Mouse (Mus musculus): Measurements from ENCODE around the gene Itsn1. TPM values are rescaled to one million over a fixed set of nuclear protein-coding genes. Genes with fewer than 3 reads are reported as not detected.

Gene Itsn1
- polyA plus RNA-seq, 1 experiment, result 406 TPM

GRCm38 (mm10) chr16:91883636-91884035 is 154.6 kb downstream of the Itsn1 start:
- TF ChIP-seq CTCF (IDR thresholded peaks at IDR 0.05; ENCODE audit: insufficient read depth, low read depth, low read length), result no peak
- no peak for TF ChIP-seq POLR2A (IDR thresholded peaks at IDR 0.05; ENCODE audit: insufficient read depth, low read depth, low read length)
- WGBS, result 87% methylated on average over 2 of the region's 2 CpGs

GRCm38 (mm10) chr16:91884196-91884595 is 155.1 kb downstream of the Itsn1 start:
- H3K4me1 ChIP-seq (ENCODE audit: control insufficient read depth, insufficient read depth, low read length), result peaks cover 15% of the 10 kb centered on the region
- H3K27ac ChIP-seq (ENCODE audit: insufficient read depth, low read depth, low read length), result no peak overlapping the region
- 73% methylated on average over 5 of the region's 5 CpGs for WGBS
- H3K4me3 ChIP-seq (ENCODE audit: insufficient read depth, low read depth, low read length), result no peak overlapping the region
- no peak for TF ChIP-seq POLR2A (IDR thresholded peaks at IDR 0.05; ENCODE audit: insufficient read depth, low read depth, low read length)
- peak; percentile 65 for TF ChIP-seq CTCF (IDR thresholded peaks at IDR 0.05; ENCODE audit: insufficient read depth, low read depth, low read length)

More at GRCm38 (mm10) chr16:91883636-91884035, 154.6 kb downstream of the Itsn1 start:
- H3K4me3 ChIP-seq (ENCODE audit: insufficient read depth, low read depth, low read length), result no peak overlapping the region
- H3K27ac ChIP-seq (ENCODE audit: insufficient read depth, low read depth, low read length), result no peak overlapping the region
- peaks cover 15% of the 10 kb centered on the region for H3K4me1 ChIP-seq (ENCODE audit: control insufficient read depth, insufficient read depth, low read length)

GRCm38 (mm10) chr16:91885389-91886122 is 156.5 kb downstream of the Itsn1 start:
- Histone ChIP-seq H3K4me1 (ENCODE audit: control insufficient read depth, insufficient read depth, low read length) (peaks cover 19% of the 10 kb centered on the region), H3K27ac (ENCODE audit: insufficient read depth, low read depth, low read length) (peak overlapping the region; percentile 10; the same call in 1 of the 2 replicates), H3K4me3 (ENCODE audit: insufficient read depth, low read depth, low read length) (no peak overlapping the region)
- no peak for TF ChIP-seq CTCF (IDR thresholded peaks at IDR 0.05; ENCODE audit: insufficient read depth, low read depth, low read length)
- TF ChIP-seq POLR2A (IDR thresholded peaks at IDR 0.05; ENCODE audit: insufficient read depth, low read depth, low read length), result no peak
- 15% methylated on average over 19 of the region's 19 CpGs for WGBS

DNA sequence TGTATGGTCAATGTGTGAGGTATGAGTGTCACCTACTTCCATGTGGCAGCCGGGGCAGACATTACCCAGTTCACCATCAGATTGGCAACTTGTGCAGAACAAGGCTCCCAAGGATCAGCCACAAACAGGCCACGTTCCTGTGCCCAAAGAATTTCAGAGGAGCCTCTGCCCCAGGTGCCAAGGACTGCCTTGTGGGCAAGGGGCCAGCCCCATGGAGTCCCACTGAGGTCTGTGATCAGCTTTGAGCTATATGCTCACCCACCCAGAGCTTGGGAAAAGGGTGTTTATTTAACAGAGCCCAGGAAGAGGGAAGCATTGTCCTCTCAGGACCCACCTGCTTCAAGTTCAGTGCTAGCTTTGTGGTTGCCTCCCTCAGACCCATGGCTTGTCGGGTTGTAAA is 159.3 kb downstream of the Itsn1 start:
- Histone ChIP-seq H3K27ac (ENCODE audit: insufficient read depth, low read depth, low read length) (no peak overlapping the region), H3K4me1 (ENCODE audit: control insufficient read depth, insufficient read depth, low read length) (peaks cover 14% of the 10 kb centered on the region), H3K4me3 (ENCODE audit: insufficient read depth, low read depth, low read length) (no peak overlapping the region)
- TF ChIP-seq CTCF (IDR thresholded peaks at IDR 0.05; ENCODE audit: insufficient read depth, low read depth, low read length) (no peak), POLR2A (IDR thresholded peaks at IDR 0.05; ENCODE audit: insufficient read depth, low read depth, low read length) (no peak)
- WGBS, result 85% methylated on average over 3 of the region's 3 CpGs

DNA sequence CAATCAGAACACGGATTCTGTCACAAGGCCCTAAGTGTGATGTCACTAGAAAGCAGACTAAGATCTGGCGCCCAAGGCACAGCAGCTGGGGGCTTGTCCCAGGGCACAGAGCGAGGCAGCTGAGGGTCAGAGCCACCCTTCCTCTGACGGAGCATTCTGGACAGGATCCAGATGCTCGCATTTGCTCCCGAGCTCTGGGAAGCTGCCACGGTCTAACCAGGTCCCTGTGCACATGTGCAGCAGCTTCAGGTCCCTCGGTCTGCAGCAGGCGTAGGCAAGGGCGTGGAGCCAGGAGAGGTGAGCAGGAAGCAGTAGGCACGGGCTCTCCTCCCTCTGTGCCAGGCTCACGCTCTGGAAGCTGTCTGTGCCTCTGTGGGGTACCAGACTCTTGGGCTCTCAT is 160.8 kb downstream of the Itsn1 start:
- Histone ChIP-seq H3K27ac (ENCODE audit: insufficient read depth, low read depth, low read length) (no peak overlapping the region), H3K4me1 (ENCODE audit: control insufficient read depth, insufficient read depth, low read length) (peaks cover 13% of the 10 kb centered on the region), H3K4me3 (ENCODE audit: insufficient read depth, low read depth, low read length) (no peak overlapping the region)
- 48% methylated on average over 12 of the region's 12 CpGs for WGBS
- TF ChIP-seq POLR2A (IDR thresholded peaks at IDR 0.05; ENCODE audit: insufficient read depth, low read depth, low read length), result no peak
- no peak for TF ChIP-seq CTCF (IDR thresholded peaks at IDR 0.05; ENCODE audit: insufficient read depth, low read depth, low read length)

GRCm38 (mm10) chr16:91891218-91891617 is 162.1 kb downstream of the Itsn1 start:
- no peak overlapping the region for H3K27ac ChIP-seq (ENCODE audit: insufficient read depth, low read depth, low read length)
- no peak overlapping the region for H3K4me3 ChIP-seq (ENCODE audit: insufficient read depth, low read depth, low read length)
- H3K4me1 ChIP-seq (ENCODE audit: control insufficient read depth, insufficient read depth, low read length), result peaks cover 4% of the 10 kb centered on the region; the same call in 1 of the 2 replicates
- TF ChIP-seq CTCF (IDR thresholded peaks at IDR 0.05; ENCODE audit: insufficient read depth, low read depth, low read length), result no peak
- TF ChIP-seq POLR2A (IDR thresholded peaks at IDR 0.05; ENCODE audit: insufficient read depth, low read depth, low read length), result no peak
- 90% methylated on average over 11 of the region's 11 CpGs for WGBS

- WGBS, result 41% methylated on average over 6 of the region's 6 CpGs
- Histone ChIP-seq H3K27ac (ENCODE audit: insufficient read depth, low read depth, low read length) (peak overlapping the region; percentile 18; the same call in 1 of the 2 replicates), H3K4me3 (ENCODE audit: insufficient read depth, low read depth, low read length) (no peak overlapping the region), H3K4me1 (ENCODE audit: control insufficient read depth, insufficient read depth, low read length) (peaks cover 9% of the 10 kb centered on the region; the same call in 1 of the 2 replicates)
- no peak for TF ChIP-seq POLR2A (IDR thresholded peaks at IDR 0.05; ENCODE audit: insufficient read depth, low read depth, low read length)
- TF ChIP-seq CTCF (IDR thresholded peaks at IDR 0.05; ENCODE audit: insufficient read depth, low read depth, low read length), result no peak
Measured at GRCm38 (mm10) chr16:91896426-91896830, 167.3 kb downstream of the Itsn1 start.

DNA sequence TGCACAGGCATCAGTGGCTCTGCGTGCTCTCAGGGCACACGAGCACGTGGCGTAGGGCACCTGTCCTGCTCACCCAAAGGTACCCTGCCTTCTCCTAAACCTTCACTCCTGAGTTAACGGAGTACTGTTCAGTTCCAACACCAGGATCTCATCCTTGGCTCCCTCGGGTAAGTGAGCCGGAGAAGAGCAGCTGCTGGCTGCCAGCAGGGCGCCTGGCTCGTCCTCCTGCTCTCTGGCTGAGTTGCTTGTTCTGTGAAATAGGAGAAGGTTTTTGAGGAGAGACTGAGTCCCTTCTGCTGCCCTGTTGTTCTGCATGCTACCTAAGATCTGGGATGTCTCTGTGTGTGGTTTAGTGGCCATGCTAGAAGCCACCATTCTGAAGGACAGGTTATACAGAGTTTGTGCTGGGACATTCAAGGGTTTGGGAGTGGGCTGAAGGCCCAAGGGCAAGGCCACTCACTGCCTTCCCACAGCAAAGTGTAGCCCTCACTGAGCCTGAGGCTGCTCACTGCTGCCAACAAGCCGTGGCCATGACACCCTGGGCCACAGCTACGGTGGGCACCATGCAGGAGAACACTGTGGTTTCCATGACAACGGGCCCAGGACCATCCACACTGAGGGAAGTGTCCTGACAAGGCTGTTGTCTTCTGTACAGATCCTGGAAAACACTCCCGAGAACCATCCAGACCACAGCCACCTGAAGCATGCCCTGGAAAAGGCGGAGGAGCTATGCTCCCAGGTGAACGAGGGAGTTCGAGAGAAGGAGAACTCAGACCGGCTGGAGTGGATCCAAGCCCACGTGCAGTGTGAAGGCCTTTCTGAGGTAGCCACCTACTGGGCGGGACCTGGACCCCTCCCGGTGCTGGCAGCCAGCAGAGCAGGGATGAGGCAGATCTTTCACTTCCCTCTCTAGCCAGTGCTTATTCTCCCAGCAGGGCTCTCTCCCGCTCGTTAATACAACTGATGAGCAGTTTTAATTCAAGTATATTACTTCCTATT is 170.1 kb downstream of the Itsn1 start:
- TF ChIP-seq POLR2A (IDR thresholded peaks at IDR 0.05; ENCODE audit: insufficient read depth, low read depth, low read length) (no peak), CTCF (IDR thresholded peaks at IDR 0.05; ENCODE audit: insufficient read depth, low read depth, low read length) (no peak)
- 52% methylated on average over 22 of the region's 22 CpGs for WGBS

More for the DNA sequence above, 170.1 kb downstream of the Itsn1 start:
- no peak overlapping the region for H3K27ac ChIP-seq (ENCODE audit: insufficient read depth, low read depth, low read length)
- H3K4me1 ChIP-seq (ENCODE audit: control insufficient read depth, insufficient read depth, low read length), result peaks cover 9% of the 10 kb centered on the region; the same call in 1 of the 2 replicates
- H3K4me3 ChIP-seq (ENCODE audit: insufficient read depth, low read depth, low read length), result no peak overlapping the region
